Mouse (Mus musculus): Measurements from ENCODE around the gene Nphs2.
"Not testable (repeated sequence)": the region's sequence is repeated elsewhere in the genome, so short reads cannot be mapped to it uniquely, and the experiment has no call there.

The Nphs2 gene

DNA sequence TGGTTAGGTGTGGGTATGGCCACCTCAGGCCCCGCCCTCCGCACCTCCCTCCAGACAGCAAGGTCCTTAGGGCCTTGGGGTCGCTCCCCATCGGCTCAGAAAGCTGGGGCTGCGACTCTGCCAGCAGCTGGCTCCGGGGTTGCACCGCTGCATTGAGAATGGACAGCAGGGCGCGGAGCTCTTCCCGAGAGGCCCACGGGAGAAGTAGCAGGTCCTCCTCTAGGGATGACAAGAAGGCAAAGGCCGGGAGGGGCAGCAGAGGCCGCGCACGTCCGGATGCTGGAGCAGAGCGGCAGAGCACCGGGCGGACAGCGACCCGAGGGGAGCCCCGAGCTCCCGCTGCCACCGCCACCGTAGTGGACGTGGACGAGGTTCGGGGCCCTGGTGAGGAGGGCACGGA is at the start of gene Nphs2:
Gene Nphs2 (plus strand): TSS at position 98 of the 400 bp plus-strand sequence.
- DNase-seq (ENCODE audit: low spot score) = no peak

- DNase-seq (ENCODE audit: low spot score) = peak; percentile 61
Measured at GRCm38 (mm10) chr1:156263352-156263751, 47.2 kb upstream of the Nphs2 start.

- no peak for DNase-seq (ENCODE audit: low spot score)
Measured at GRCm38 (mm10) chr1:156263946-156264345, 46.6 kb upstream of the Nphs2 start.

GRCm38 (mm10) chr1:156268546-156268945 is 42.0 kb upstream of the Nphs2 start:
- not testable (repeated sequence) for DNase-seq (ENCODE audit: low spot score)

- no peak for DNase-seq (ENCODE audit: low spot score)
Measured at GRCm38 (mm10) chr1:156270471-156270870, 40.1 kb upstream of the Nphs2 start.

- DNase-seq (ENCODE audit: low spot score) = no peak
Measured at GRCm38 (mm10) chr1:156271654-156272053, 38.9 kb upstream of the Nphs2 start.

DNA sequence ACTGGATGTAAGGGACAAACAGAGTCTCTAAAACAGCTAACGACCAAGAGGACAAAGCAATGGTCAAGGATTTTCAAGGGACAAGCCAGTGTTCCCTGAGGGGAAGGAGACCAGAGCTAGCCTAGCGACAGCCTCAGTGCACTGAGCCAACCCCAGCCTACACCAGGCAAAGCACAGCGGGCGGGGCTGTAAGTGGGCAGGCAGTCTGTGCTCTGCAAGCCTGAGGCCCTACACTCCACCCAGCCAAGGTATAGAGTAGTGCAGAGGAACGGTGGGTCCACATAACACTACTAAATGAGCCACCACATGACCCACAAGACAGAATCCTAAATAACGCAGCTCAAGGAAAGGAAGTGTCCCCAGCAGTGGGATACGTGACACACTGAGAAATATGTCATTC is 36.9 kb upstream of the Nphs2 start:
- DNase-seq (ENCODE audit: low spot score) = no peak

- no peak for DNase-seq (ENCODE audit: low spot score)
Measured at GRCm38 (mm10) chr1:156280131-156280530, 30.4 kb upstream of the Nphs2 start.

- no peak for DNase-seq (ENCODE audit: low spot score)
Measured at GRCm38 (mm10) chr1:156284207-156284606, 26.3 kb upstream of the Nphs2 start.

DNA sequence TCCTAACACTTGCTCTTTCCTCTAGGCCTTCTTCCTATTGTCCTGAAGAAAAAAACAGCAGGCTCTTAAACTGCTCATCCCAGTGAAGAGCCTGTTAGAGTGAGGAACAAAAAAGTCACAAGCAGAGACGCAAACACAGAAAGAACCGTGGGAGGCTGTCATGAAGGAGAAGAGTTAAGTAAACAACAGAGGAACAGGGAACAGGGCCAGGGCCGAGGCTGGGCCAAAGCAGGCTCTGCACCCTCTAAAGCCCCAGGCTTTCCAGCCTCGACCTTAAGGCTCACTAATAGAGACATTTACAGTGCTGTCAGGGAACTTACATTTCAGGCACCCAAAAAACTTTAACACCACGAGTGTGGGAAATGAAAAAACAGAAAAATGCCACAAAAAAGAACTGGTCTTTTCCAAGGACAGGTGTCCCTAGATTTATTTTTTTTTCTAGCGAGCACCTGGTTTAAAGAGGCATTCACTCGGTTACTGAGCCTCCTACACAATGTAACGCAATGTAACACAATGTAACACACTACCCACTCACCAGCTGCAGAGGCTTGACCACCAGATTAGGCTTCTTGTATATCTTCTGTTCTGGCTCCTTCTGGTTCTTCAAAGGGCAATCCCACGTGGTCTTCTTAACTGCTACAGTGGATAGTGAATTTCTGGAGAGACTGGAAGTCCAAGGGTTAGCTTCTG is 25.5 kb upstream of the Nphs2 start:
- DNase-seq (ENCODE audit: low spot score) = peak; percentile 40

DNA sequence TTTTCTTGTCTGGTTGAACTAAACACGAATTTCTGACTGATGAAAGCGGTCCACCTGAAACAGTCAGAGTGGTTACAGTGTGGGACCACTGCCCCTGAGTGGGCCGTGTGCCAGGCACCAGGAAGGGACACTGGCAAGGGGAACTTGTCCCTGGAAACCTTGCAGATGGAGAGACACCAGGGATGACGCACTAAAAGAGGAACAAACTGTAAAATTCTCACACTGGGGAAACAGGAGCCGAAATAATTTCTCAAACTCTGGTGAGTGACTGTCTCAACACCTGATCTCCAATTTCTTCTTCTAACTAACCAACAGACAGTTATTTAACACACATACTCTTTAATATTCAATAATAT is 25.0 kb upstream of the Nphs2 start:
- no peak for DNase-seq (ENCODE audit: low spot score)

DNA sequence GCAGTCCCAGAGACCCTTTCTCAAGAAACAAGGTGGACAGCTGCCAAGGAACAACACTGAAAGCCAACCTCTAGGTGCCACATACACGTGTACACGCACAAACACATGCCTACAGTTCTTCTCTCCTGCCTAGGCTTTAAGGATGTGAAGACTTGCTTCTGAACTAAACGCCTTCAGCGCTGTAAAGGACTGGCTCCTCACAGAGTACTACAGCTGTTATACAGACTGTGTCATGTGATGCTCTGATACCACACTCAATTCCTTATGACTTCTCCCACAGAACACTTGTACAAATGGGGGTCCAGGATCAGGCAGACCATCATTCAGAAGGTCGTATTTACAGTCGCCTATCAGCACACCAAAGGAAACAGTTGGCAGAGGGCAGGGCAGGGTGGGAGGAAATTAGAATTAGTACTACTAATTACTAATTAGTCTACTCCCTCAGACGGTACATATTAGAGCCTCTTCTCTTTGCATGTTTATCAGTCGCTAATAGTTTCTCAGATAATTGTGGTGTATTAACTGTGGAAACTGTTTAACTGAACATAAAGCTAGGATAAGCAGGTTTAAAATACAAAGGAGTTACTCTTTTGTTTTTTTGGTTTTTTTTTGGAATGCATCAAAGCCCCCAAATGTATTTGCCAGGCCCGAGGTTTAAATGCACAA is 21.8 kb upstream of the Nphs2 start:
- DNase-seq (ENCODE audit: low spot score) = no peak

DNA sequence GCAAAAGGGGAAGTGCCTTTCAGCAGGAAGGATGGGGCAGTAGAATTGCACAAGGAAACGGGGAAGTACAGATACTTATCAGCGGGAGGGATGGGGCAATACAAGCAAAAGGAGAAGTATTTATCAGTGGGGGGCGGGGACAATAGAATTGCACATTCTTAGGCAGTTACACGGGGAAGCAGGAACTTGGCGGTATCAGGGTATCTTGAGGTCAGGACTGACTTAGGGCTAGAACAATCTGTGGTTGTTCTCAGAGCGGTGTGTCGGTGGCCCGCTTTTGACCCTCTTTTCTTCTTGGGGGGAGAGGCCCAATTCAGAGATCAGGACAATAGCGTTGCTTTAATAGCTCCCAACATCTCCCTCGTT is 21.3 kb upstream of the Nphs2 start:
- not testable (repeated sequence) for DNase-seq (ENCODE audit: low spot score)

- DNase-seq (ENCODE audit: low spot score) = no peak
Measured at GRCm38 (mm10) chr1:156290016-156290415, 20.5 kb upstream of the Nphs2 start.

GRCm38 (mm10) chr1:156302911-156303749 is 7.4 kb upstream of the Nphs2 start, which contains the start of gene Tdrd5:
Gene Tdrd5 (minus strand): TSS chr1:156303664.
- no peak for DNase-seq (ENCODE audit: low spot score)

DNA sequence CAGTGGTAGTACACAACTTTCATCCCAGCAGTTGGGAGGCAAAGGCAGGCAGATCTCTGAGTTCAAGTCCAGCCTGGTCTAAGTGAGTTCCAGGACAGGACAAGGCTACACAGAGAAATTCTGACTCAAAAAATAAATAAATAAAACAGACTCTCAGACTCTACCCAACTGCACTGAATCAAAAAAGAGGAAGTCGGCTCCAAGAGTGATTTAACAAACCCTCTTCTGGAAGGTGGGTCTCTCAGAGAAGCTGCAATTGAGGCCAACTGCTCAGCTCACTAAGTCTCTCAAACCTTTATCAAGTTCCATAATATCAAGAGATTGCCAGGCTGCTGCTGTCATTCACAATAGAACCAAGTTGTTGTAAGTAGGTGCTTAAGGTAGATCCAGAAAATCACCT is 1.9 kb upstream of the Nphs2 start:
- DNase-seq (ENCODE audit: low spot score) = no peak

GRCm38 (mm10) chr1:156323126-156323525 is 12.6 kb downstream of the Nphs2 start:
- no peak for DNase-seq (ENCODE audit: low spot score)

DNA sequence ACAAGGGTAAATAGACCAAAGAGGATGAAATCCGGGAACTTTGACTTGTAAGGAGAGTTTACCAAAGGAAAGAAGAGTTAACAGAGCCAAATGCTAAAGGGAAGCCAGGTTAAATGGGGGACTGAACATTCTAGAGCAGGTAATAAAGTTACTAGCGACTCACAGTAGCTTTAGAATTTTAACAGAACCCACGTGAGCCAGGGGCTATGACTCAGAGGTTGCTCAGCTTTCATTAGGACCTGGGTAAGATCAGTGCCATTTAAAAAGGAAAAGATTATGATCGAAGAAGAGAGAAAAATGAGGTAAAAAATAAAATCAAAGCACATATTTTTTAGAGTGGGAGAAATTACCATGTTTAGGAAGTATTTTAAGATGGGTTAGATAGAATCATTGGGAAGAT is 30.3 kb downstream of the Nphs2 start:
- DNase-seq (ENCODE audit: low spot score) = no peak

DNA sequence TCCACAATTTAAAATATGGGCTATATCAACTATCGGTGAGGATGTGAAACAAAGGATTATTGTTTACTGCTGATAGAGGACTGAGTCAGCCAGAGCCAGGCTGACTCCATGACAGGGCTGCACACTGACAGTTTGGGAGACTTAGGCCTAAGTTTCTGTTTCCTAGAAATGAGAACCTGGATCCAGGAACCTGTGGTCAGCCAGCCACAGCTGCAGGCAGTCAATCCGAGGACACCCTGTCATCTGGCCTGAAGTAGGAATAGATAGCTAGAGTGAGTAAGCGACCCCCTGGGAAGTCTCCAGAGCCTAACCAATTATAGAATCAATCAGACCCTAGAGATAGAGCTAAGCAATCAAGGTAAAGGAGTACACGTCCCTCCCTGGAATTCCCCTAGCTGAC is 33.9 kb downstream of the Nphs2 start:
- DNase-seq (ENCODE audit: low spot score) = no peak

GRCm38 (mm10) chr1:156345633-156346032 is 35.1 kb downstream of the Nphs2 start:
- DNase-seq (ENCODE audit: low spot score) = no peak

DNA sequence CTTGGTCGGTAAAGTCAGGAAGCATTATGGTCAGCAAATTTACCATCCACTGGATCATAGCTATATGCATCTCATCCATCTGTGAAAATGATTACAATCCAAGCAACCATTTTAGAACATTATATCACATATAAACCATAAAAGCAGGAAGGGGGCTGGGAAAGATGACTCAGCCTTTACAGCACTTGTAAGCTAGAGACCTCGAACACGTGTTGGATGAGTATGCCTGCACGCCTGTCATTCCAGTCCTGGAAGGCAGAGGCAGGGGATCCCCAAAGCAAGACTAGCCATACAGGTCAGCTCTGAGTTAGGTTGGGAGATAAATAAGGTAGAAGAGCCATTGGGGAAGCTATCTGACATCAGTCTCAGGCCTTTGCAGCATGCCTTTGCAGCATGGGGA is 38.5 kb downstream of the Nphs2 start:
- DNase-seq (ENCODE audit: low spot score) = no peak

GRCm38 (mm10) chr1:156350441-156350840 is 39.9 kb downstream of the Nphs2 start:
- no peak for DNase-seq (ENCODE audit: low spot score)

- DNase-seq (ENCODE audit: low spot score) = no peak
Measured at GRCm38 (mm10) chr1:156352466-156352865, 41.9 kb downstream of the Nphs2 start.

Data from ovary, postnatal 14 days (tissue).